Comparison of ENCODE assay signal across 8 mouse cellular contexts in the genomic region with DNA sequence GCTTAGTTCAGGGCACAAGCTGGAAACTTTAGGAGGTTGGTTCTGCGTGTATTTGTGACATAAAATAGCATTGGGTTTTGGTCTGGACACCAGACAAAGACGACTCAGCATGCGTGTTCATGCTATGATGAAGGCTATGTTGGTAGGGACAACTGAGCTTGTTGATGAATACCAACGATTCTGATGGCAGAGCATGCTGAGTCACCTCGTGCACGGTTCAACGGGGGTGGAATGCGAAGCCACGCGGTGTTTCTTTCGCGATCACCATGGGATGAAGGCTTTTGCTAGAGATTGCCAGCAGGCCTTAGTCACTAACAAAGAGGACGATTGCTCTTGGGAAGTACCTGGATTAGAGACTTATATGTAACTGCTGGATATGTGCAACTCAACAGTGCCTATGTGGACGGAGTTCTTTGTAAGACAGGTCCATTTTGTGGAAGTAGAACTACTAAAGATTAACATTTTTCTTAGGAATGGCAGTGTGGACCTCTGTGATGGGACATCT. TPM values are rescaled to one million over a fixed set of nuclear protein-coding genes. Genes with fewer than 3 reads are reported as not detected.
A peak's percentile ranks its signal among the peaks of the same experiment; 100 is the strongest.
DNase-seq lines count a peak whose midpoint lies in the region; ATAC-seq and TF ChIP-seq lines count a peak whose summit lies in the region.

No protein-coding gene starts in this region.

- peaks cover 8% of the 10 kb centered on the region for H3K4me1 ChIP-seq in heart, adult 2 months (ENCODE audit: control insufficient read depth, insufficient read depth, low read length)
- peaks cover 5% of the 10 kb centered on the region for H3K4me1 ChIP-seq in liver, embryonic 11.5 days (replicated peaks; ENCODE audit: control insufficient read depth, insufficient read depth, low read length)
- peaks cover 46% of the 10 kb centered on the region for H3K4me1 ChIP-seq in neural tube, embryonic 13.5 days (replicated peaks)

- H3K27ac ChIP-seq in heart, adult 2 months = peak overlapping the region; percentile 97
- peak overlapping the region; percentile 99 for H3K27ac ChIP-seq in liver, embryonic 11.5 days (ENCODE audit: low read depth, low read length)
- H3K27ac ChIP-seq in neural tube, embryonic 13.5 days (replicated peaks) = peak overlapping the region; percentile 92

- H3K27me3 ChIP-seq in heart, adult 2 months (ENCODE audit: control insufficient read depth, insufficient read depth, low read length) = no peaks in the 10 kb centered on the region
- no peaks in the 10 kb centered on the region for H3K27me3 ChIP-seq in liver, embryonic 11.5 days (replicated peaks; ENCODE audit: control insufficient read depth, insufficient read depth, low read length)
- no peaks in the 10 kb centered on the region for H3K27me3 ChIP-seq in neural tube, embryonic 13.5 days

- TF ChIP-seq CTCF in heart, adult 2 months (IDR thresholded peaks at IDR 0.05) = no peak

- no peaks in the 10 kb centered on the region for H3K9me3 ChIP-seq in liver, embryonic 11.5 days (ENCODE audit: control insufficient read depth, low read length)
- no peaks in the 10 kb centered on the region for H3K9me3 ChIP-seq in neural tube, embryonic 13.5 days

- H3K36me3 ChIP-seq in heart, adult 2 months (ENCODE audit: control insufficient read depth, insufficient read depth, low read length) = peaks cover 29% of the 10 kb centered on the region
- peaks cover 34% of the 10 kb centered on the region for H3K36me3 ChIP-seq in liver, embryonic 11.5 days (ENCODE audit: control insufficient read depth, insufficient read depth, low read length)
- peaks cover 62% of the 10 kb centered on the region for H3K36me3 ChIP-seq in neural tube, embryonic 13.5 days

- peak overlapping the region; percentile 75 for H3K4me2 ChIP-seq in liver, embryonic 11.5 days
- H3K4me2 ChIP-seq in neural tube, embryonic 13.5 days = peak overlapping the region; percentile 80

- intact Hi-C loops in heart, adult 2 months (cut with DNase I) = loop anchor here (2.0 to 10.0 kb wide), 4 partner anchors 35 to 821 kb away; a partner anchor contains a TSS

- H3K79me2 ChIP-seq in heart, adult 2 months (replicated peaks; ENCODE audit: control insufficient read depth, insufficient read depth, low read length) = 0 out of 2 replicates have a peak, but pooled peaks cover 2% of the 10 kb centered on the region

- ATAC-seq in liver, embryonic 11.5 days (replicated peaks; ENCODE audit: low FRiP score) = peak; percentile 2; the same call in 1 of the 2 replicates
- peak; percentile 60 for ATAC-seq in neural tube, embryonic 13.5 days (ENCODE audit: low read depth)

- under 1% methylated on average over 14 of the region's 14 CpGs for WGBS in heart, adult 2 months
- WGBS in liver, embryonic 11.5 days = under 1% methylated on average over 14 of the region's 14 CpGs
- WGBS in neural tube, embryonic 13.5 days = under 1% methylated on average over 14 of the region's 14 CpGs

- TF ChIP-seq EP300 in heart, adult 2 months (IDR thresholded peaks at IDR 0.05; ENCODE audit: insufficient read depth, low read depth, low read length) = no peak

- no peak for TF ChIP-seq POLR2A in heart, adult 2 months (IDR thresholded peaks at IDR 0.05; ENCODE audit: insufficient read depth, low read depth, low read length)

- peak overlapping the region; percentile 85 for H3K9ac ChIP-seq in heart, adult 2 months (ENCODE audit: low read depth, low read length)
- H3K9ac ChIP-seq in liver, embryonic 11.5 days (ENCODE audit: low read depth, low read length) = peak overlapping the region; percentile 100
- peak overlapping the region; percentile 99 for H3K9ac ChIP-seq in neural tube, embryonic 13.5 days

- no peak for DNase-seq in heart, adult 2 months
- no peak for DNase-seq in heart, adult 11 months
- peak; percentile 8 for DNase-seq in urinary bladder, postnatal 25 days (ENCODE audit: low spot score)
- DNase-seq in urinary bladder, postnatal 4 days (ENCODE audit: low spot score in 2 of 2) = no peak
- DNase-seq in forelimb bud, embryonic 11.5 days (ENCODE audit: low read depth, low spot score) = peak; percentile 34
- DNase-seq in liver, embryonic 11.5 days (ENCODE audit: low spot score) = peak; percentile 55
- DNase-seq in cerebellum, adult 9-10 months = no peak

- H3K4me3 ChIP-seq in heart, adult 2 months = peak overlapping the region; percentile 74
- H3K4me3 ChIP-seq in liver, embryonic 11.5 days (ENCODE audit: low read depth, low read length) = peak overlapping the region; percentile 91
- peak overlapping the region; percentile 82 for H3K4me3 ChIP-seq in neural tube, embryonic 13.5 days

RNA-seq across cellular contexts. Expression of a gene that starts 0.7 kb away (rescaled TPM):
- 10 to 100 TPM; 13.8 to 14.2 TPM for total RNA-seq in heart, adult 2 months (2021)
- polyA plus RNA-seq in heart, adult 2 months (2012; rRNA removed) = 1.8 and 3.8 TPM in 2 replicates
- 3.4 and 4.8 TPM in 2 replicates for polyA plus RNA-seq in liver, embryonic 11.5 days (2014; fragmentation: Nextera tagmentation; extraction: Ambion mirVana)
- polyA plus RNA-seq in neural tube, embryonic 13.5 days (2015; fragmentation: Nextera tagmentation; extraction: Ambion mirVana) = 11.9 and 12.3 TPM in 2 replicates

RNA-seq across cellular contexts. Expression of a gene that starts 35.1 kb away (rescaled TPM):
- total RNA-seq in heart, adult 2 months (2021) = 10 to 100 TPM; 23.0 to 25.4 TPM
- 13.7 and 38.3 TPM in 2 replicates for polyA plus RNA-seq in heart, adult 2 months (2012; rRNA removed)
- polyA plus RNA-seq in liver, embryonic 11.5 days (2014; fragmentation: Nextera tagmentation; extraction: Ambion mirVana) = 68.3 and 84.3 TPM in 2 replicates
- 25.2 and 28.7 TPM in 2 replicates for polyA plus RNA-seq in neural tube, embryonic 13.5 days (2015; fragmentation: Nextera tagmentation; extraction: Ambion mirVana)

RNA-seq across cellular contexts. Expression of a gene that starts 35.2 kb away (rescaled TPM):
- total RNA-seq in heart, adult 2 months (2021) = 1 to 10 TPM; 1.1 to 1.2 TPM
- 0.41 and 1.0 TPM in 2 replicates for polyA plus RNA-seq in heart, adult 2 months (2012; rRNA removed)
- 34.7 and 39.0 TPM in 2 replicates for polyA plus RNA-seq in liver, embryonic 11.5 days (2014; fragmentation: Nextera tagmentation; extraction: Ambion mirVana)
- polyA plus RNA-seq in neural tube, embryonic 13.5 days (2015; fragmentation: Nextera tagmentation; extraction: Ambion mirVana) = 10.2 and 10.9 TPM in 2 replicates

RNA-seq across cellular contexts. Expression of a gene that starts 56.9 kb away (rescaled TPM):
- total RNA-seq in heart, adult 2 months (2021) = under 1 TPM; 0.08 to 0.32 TPM
- 0.29 and 2.3 TPM in 2 replicates for polyA plus RNA-seq in heart, adult 2 months (2012; rRNA removed)
- 209 and 215 TPM in 2 replicates for polyA plus RNA-seq in liver, embryonic 11.5 days (2014; fragmentation: Nextera tagmentation; extraction: Ambion mirVana)
- 2.6 and 3.2 TPM in 2 replicates for polyA plus RNA-seq in neural tube, embryonic 13.5 days (2015; fragmentation: Nextera tagmentation; extraction: Ambion mirVana)

Comparison
In these comparisons a context has a peak if more than half of its experiments do, and no peak if none do; other contexts are left out.
1. DNase-seq: peak in urinary bladder, postnatal 25 days (single experiment), forelimb bud, embryonic 11.5 days (single experiment) and liver, embryonic 11.5 days (single experiment); none in heart, adult 2 months (0 of 2), heart, adult 11 months (single experiment), urinary bladder, postnatal 4 days (0 of 2) and cerebellum, adult 9-10 months (single experiment).
2. Peak in every context shown above with its lines, with median percentiles within 50 percentile points of each other: H3K27ac ChIP-seq, H3K4me3 ChIP-seq and H3K9ac ChIP-seq.